Mouse (Mus musculus): ENCODE measurements around the gene Tasp1. TPM values are rescaled to one million over a fixed set of nuclear protein-coding genes. Genes with fewer than 3 reads are reported as not detected.

Tasp1 gene
- polyA plus RNA-seq (2015; fragmentation: Nextera tagmentation; extraction: Ambion mirVana) = 13.3 and 13.5 TPM in 2 replicates

DNA sequence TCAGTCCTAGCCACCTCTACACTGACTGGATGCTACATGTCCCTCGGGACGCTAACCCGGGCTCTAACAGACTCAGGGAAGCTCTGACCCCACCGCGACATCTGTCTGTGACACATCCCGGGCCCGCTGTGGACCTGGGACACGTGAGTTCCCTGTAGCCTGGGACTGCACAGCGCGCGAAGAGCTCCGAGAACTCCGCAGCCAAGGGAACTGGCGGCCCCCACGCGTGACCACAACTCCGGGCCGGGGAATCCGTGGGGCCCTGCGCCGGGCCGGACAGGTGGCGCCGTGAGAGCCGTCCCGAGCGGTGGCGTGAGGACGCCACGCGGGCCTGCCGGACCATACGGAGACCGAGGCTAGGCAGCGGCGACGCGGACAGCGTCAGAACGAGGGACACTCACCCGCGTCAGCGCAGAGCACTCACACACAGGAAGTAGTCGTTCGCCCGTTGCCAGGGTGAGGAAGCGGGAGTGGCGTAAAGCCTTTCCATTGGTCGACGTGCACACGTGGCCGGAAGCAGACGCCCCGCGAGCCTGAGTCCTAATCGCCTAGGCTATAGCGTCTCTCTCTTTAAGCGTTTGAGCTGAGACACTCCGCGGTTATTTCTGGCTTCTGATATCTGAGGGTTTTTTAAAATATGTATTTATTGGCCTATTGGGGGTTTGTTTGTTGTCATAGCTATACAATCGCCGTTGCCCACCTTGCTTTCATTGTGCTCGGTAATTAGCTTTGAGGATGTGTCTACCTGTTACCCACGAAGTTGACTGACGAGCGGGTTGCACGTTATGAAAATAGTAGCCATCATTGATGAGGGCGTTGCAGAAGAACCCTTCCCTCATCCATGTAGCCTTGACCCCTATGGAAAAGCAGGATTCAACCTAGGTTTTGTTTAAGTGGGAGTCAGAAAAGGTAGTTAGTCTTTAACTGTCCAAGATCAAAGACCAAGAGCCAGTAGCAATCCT is at the start of gene Tasp1:
Gene Tasp1, minus strand, starts transcription at position 453 of the 962 bp plus-strand sequence.
- Histone ChIP-seq H3K9ac (peak within 1 kb of the TSS; percentile 92), H3K4me3 (replicated peaks) (peak within 1 kb of the TSS; percentile 87), H3K36me3 (replicated peaks) (peaks cover 4% of the 10 kb centered on the region; the same call in 1 of the 2 replicates), H3K9me3 (replicated peaks) (no peaks in the 10 kb centered on the region), H3K4me2 (peak within 1 kb of the TSS; percentile 86), H3K27ac (replicated peaks) (peak within 1 kb of the TSS; percentile 91), H3K27me3 (peaks cover 14% of the 10 kb centered on the region), H3K4me1 (replicated peaks) (peaks cover 24% of the 10 kb centered on the region)
- WGBS (ENCODE audit: insufficient replicate concordance) = 1% methylated on average over 68 of the region's 68 CpGs
- ATAC-seq (ENCODE audit: insufficient read depth) = peak; percentile 100

DNA sequence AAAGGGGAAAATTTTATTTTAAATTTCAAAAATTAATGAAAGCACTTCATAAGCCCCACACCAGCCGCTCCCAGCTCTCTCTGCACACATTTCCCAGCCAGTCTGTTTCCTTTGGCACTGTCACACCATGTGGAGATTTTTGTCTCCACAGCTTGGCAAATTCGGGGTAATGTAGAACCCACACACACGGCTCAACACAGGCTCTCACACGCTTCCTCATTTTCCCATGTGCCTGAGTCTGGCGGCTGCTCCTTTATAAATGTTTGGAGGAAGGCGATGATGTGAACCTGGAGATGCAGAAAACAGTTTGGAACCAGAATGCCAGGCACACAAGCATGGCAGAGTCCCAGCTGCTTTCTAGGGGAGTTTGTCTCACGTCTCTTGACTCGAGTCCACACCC is 47.2 kb upstream of the Tasp1 start:
- H3K9ac ChIP-seq = no peak overlapping the region
- 60% methylated on average over 8 of the region's 8 CpGs for WGBS (ENCODE audit: insufficient replicate concordance)
- no peak for ATAC-seq (ENCODE audit: insufficient read depth)

DNA sequence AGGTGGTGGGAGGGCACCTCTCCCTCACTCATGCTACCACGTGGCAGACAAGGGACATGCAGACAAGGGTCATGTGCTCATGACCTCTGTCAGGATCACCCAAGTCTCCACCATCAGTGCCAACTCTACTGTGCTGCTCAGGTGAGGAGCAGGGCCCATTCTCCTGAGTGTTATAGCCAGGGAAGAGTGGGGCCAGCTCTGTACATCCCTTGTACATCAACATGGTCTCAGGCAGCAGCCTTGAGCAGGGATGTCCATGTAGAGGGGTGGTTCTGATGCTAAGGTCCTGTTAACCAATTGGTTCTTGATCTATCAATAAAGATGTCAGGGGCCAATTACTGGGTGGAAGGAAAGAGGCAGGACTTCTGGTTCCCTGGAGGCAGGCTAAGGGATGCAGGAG is 42.3 kb upstream of the Tasp1 start:
- no peaks in the 10 kb centered on the region for H3K4me1 ChIP-seq (replicated peaks)
- no peaks in the 10 kb centered on the region for H3K36me3 ChIP-seq (replicated peaks)
- H3K4me3 ChIP-seq (replicated peaks) = no peak overlapping the region
- WGBS (ENCODE audit: insufficient replicate concordance) = 33% methylated on average over 1 of the region's 1 CpGs
- no peak overlapping the region for H3K27ac ChIP-seq (replicated peaks)
- peaks cover 1% of the 10 kb centered on the region; the same call in 1 of the 2 replicates for H3K27me3 ChIP-seq
- no peaks in the 10 kb centered on the region for H3K9me3 ChIP-seq (replicated peaks)
- 0 out of 2 replicates have a peak, but pooled peaks have one; percentile 19 for ATAC-seq (ENCODE audit: insufficient read depth)
- H3K9ac ChIP-seq = no peak overlapping the region
- H3K4me2 ChIP-seq = no peak overlapping the region

More for the DNA sequence above, 47.2 kb upstream of the Tasp1 start:
- H3K27ac ChIP-seq (replicated peaks) = no peak overlapping the region
- no peaks in the 10 kb centered on the region for H3K27me3 ChIP-seq
- no peaks in the 10 kb centered on the region for H3K4me1 ChIP-seq (replicated peaks)
- no peak overlapping the region for H3K4me2 ChIP-seq
- no peaks in the 10 kb centered on the region for H3K9me3 ChIP-seq (replicated peaks)
- H3K4me3 ChIP-seq (replicated peaks) = no peak overlapping the region
- H3K36me3 ChIP-seq (replicated peaks) = no peaks in the 10 kb centered on the region

DNA sequence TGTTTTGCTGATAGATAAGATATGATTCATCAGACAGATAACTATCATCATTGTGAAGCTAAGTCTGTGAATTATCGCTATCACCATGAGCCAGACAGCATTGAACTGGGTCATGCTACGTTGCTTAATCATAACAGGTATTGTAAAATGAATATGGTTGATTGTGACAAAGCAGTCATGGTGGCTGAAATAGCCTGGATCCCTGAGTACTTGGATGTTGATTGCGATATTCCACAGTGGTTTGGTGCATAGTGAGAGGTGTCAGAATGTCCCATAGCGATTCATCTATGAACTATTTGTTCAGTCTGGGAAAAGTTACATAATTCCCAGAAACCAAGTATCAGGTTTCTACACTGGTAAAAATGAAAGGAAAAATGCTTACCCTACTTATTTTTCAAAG is 41.0 kb upstream of the Tasp1 start:
- H3K27me3 ChIP-seq = peaks cover 4% of the 10 kb centered on the region; the same call in 1 of the 2 replicates
- ATAC-seq (ENCODE audit: insufficient read depth) = no peak
- H3K4me3 ChIP-seq (replicated peaks) = no peak overlapping the region
- no peak overlapping the region for H3K27ac ChIP-seq (replicated peaks)
- H3K4me1 ChIP-seq (replicated peaks) = no peaks in the 10 kb centered on the region
- no peaks in the 10 kb centered on the region for H3K9me3 ChIP-seq (replicated peaks)
- no peaks in the 10 kb centered on the region for H3K36me3 ChIP-seq (replicated peaks)
- no peak overlapping the region for H3K4me2 ChIP-seq
- WGBS (ENCODE audit: insufficient replicate concordance) = 65% methylated on average over 4 of the region's 4 CpGs
- H3K9ac ChIP-seq = no peak overlapping the region

- Histone ChIP-seq H3K27ac (replicated peaks) (no peak overlapping the region), H3K4me3 (replicated peaks) (no peak overlapping the region), H3K4me1 (replicated peaks) (peaks cover 3% of the 10 kb centered on the region; the same call in 1 of the 2 replicates), H3K9ac (no peak overlapping the region), H3K36me3 (replicated peaks) (no peaks in the 10 kb centered on the region), H3K4me2 (no peak overlapping the region), H3K27me3 (peaks cover 4% of the 10 kb centered on the region; the same call in 1 of the 2 replicates), H3K9me3 (replicated peaks) (no peaks in the 10 kb centered on the region)
- ATAC-seq (ENCODE audit: insufficient read depth) = no peak
- WGBS (ENCODE audit: insufficient replicate concordance) = 48% methylated on average over 3 of the region's 3 CpGs
These were observed 38.3 kb upstream of the Tasp1 start for GRCm38 (mm10) chr2:140104951-140105350.

GRCm38 (mm10) chr2:140100551-140101474 is 34.2 kb upstream of the Tasp1 start:
- no peak overlapping the region for H3K9ac ChIP-seq
- 69% methylated on average over 3 of the region's 3 CpGs for WGBS (ENCODE audit: insufficient replicate concordance)
- no peak for ATAC-seq (ENCODE audit: insufficient read depth)
- no peak overlapping the region for H3K27ac ChIP-seq (replicated peaks)
- no peaks in the 10 kb centered on the region for H3K36me3 ChIP-seq (replicated peaks)
- peaks cover 4% of the 10 kb centered on the region; the same call in 1 of the 2 replicates for H3K27me3 ChIP-seq
- no peak overlapping the region for H3K4me2 ChIP-seq
- H3K4me3 ChIP-seq (replicated peaks) = no peak overlapping the region
- peaks cover 30% of the 10 kb centered on the region for H3K4me1 ChIP-seq (replicated peaks)
- no peaks in the 10 kb centered on the region for H3K9me3 ChIP-seq (replicated peaks)

- Histone ChIP-seq H3K27me3 (peaks cover 4% of the 10 kb centered on the region; the same call in 1 of the 2 replicates), H3K9ac (no peak overlapping the region), H3K27ac (replicated peaks) (no peak overlapping the region), H3K36me3 (replicated peaks) (no peaks in the 10 kb centered on the region), H3K9me3 (replicated peaks) (no peaks in the 10 kb centered on the region), H3K4me2 (no peak overlapping the region), H3K4me3 (replicated peaks) (no peak overlapping the region), H3K4me1 (replicated peaks) (peaks cover 32% of the 10 kb centered on the region)
- ATAC-seq (ENCODE audit: insufficient read depth) = no peak
- 75% methylated on average over 3 of the region's 3 CpGs for WGBS (ENCODE audit: insufficient replicate concordance)
These were observed 33.4 kb upstream of the Tasp1 start for GRCm38 (mm10) chr2:140099971-140100370.

GRCm38 (mm10) chr2:140097131-140097591 is 30.6 kb upstream of the Tasp1 start:
- peak overlapping the region; percentile 90 for H3K27ac ChIP-seq (replicated peaks)
- peak overlapping the region; percentile 17 for H3K4me3 ChIP-seq (replicated peaks)
- no peaks in the 10 kb centered on the region for H3K36me3 ChIP-seq (replicated peaks)
- H3K4me1 ChIP-seq (replicated peaks) = peaks cover 32% of the 10 kb centered on the region
- peak overlapping the region; percentile 53 for H3K4me2 ChIP-seq
- no peaks in the 10 kb centered on the region for H3K27me3 ChIP-seq
- WGBS (ENCODE audit: insufficient replicate concordance) = 49% methylated on average over 3 of the region's 3 CpGs
- H3K9me3 ChIP-seq (replicated peaks) = no peaks in the 10 kb centered on the region
- peak; percentile 99 for ATAC-seq (ENCODE audit: insufficient read depth)
- H3K9ac ChIP-seq = peak overlapping the region; percentile 30; the same call in 1 of the 2 replicates

GRCm38 (mm10) chr2:140096034-140096433 is 29.4 kb upstream of the Tasp1 start:
- no peak for ATAC-seq (ENCODE audit: insufficient read depth)
- WGBS (ENCODE audit: insufficient replicate concordance) = 69% methylated on average over 5 of the region's 5 CpGs

DNA sequence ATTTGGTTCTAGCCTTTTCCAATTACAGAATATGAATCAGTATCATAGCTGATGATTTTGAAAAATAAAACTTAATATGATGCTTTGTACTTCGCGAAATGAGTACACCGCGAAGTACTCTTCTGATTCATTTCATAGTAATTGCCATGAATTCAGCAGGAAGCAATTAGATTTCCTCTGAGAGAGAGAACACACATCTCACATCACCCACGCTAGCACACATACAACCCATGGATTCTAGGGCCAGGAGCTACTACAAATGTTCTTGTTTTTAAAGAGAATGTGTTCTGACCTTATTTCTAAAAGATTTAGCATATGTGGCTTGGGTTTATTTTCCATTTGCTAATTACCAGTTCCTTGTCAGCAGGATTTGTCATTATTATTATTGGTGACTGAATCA is 26.8 kb upstream of the Tasp1 start:
- no peaks in the 10 kb centered on the region for H3K27me3 ChIP-seq
- H3K4me2 ChIP-seq = no peak overlapping the region
- no peak overlapping the region for H3K9ac ChIP-seq
- H3K9me3 ChIP-seq (replicated peaks) = no peaks in the 10 kb centered on the region
- no peaks in the 10 kb centered on the region for H3K36me3 ChIP-seq (replicated peaks)
- no peak overlapping the region for H3K27ac ChIP-seq (replicated peaks)
- peaks cover 25% of the 10 kb centered on the region for H3K4me1 ChIP-seq (replicated peaks)
- no peak overlapping the region for H3K4me3 ChIP-seq (replicated peaks)
- 84% methylated on average over 5 of the region's 5 CpGs for WGBS (ENCODE audit: insufficient replicate concordance)
- ATAC-seq (ENCODE audit: insufficient read depth) = no peak

More at GRCm38 (mm10) chr2:140096034-140096433, 29.4 kb upstream of the Tasp1 start:
- H3K9me3 ChIP-seq (replicated peaks) = no peaks in the 10 kb centered on the region
- 0 out of 2 replicates have a peak overlapping the region, but pooled peaks have one; percentile 10 for H3K27ac ChIP-seq (replicated peaks)
- no peak overlapping the region for H3K9ac ChIP-seq
- H3K27me3 ChIP-seq = no peaks in the 10 kb centered on the region
- no peak overlapping the region for H3K4me3 ChIP-seq (replicated peaks)
- no peaks in the 10 kb centered on the region for H3K36me3 ChIP-seq (replicated peaks)
- no peak overlapping the region for H3K4me2 ChIP-seq
- peaks cover 32% of the 10 kb centered on the region for H3K4me1 ChIP-seq (replicated peaks)

Measured in liver, embryonic 15.5 days (tissue).